Mouse (Mus musculus) lung, postnatal 36 days (tissue): ENCODE results near the gene Heatr5a.

ENCODE experiments used
- DNase-seq: peaks from one replicate; pipeline ENCODE4 v3.0.0; 2022; ENCODE audit warnings: mixed read lengths

Heatr5a gene

DNA sequence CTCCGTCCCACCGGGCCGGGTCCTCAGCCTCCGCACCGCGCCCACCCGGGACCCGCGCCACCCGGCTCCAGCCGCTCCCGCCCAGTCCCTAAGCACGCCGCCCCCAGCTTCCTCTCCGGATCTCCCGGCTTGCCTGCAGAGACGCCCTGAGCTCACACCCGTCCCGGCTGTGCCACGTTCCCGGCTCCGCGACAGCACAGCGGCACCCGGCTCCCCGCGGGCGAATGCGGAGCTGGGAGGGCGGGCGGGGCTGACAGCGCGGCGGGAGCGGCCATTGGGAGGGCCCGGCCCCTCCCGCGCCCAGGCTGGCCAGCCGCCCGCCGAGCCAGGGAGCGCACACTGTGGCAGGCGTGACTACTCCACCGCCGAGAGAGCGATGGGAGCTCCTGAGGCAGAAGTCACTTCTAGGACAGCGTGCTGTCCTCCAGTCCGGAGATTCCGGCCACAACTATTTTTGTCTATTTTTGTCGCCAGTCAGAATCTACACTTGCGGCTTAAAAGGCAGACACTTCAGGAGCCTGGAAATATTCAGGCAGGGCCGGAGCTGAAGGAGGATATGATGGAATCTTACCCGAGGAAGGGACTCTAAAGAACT, at the start of gene Heatr5a:
TSS of gene Heatr5a (minus strand) at position 252 of the 595 bp plus-strand sequence.
- DNase-seq: peak; percentile 93

DNA sequence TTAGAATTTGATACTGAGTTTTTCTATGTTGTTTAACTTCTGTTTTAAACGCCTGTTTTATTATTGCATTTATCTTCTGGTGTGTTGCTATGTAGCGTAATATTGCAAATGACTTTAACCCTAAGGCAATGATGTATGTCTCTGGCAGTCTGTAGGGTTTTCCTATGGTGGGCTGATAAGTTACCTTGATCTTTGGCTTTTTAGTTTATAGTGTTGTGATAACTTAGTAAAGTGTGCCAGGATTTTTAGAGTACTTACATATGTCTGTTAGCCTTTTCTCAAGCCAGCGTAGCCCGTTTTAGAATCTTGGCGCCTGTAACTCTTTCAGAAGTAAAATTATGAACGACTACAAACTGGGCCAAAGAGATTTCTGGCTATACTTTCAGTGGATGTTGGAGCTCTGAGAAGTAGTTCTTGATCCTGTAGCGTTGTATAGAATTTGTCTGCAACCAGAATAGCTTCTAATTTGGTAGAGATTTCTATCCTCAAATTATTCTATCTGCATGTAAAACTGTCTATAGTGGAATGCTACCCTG, 43.4 kb upstream of the Heatr5a start:
- DNase-seq: no peak

DNA sequence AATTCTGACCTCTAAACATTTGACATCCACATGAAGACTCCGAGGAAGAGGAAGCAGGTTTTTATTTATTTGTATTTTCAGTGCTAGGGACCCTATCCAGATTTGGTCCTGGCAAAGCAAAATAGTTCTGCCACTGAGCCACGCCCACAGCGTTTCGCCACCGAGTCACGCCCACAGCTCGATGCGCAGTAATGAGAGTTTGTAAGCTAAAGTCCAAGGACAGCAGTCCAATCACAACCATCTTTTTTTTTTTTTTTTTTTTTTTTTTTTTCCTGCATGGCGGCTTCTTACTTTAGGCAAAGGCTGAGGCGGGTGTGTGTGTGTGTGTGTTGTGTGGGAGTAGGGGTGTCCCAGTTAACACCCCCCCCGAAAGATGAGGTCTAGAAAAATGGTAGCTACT, 42.9 kb upstream of the Heatr5a start:
- DNase-seq: peak; percentile 46

DNA sequence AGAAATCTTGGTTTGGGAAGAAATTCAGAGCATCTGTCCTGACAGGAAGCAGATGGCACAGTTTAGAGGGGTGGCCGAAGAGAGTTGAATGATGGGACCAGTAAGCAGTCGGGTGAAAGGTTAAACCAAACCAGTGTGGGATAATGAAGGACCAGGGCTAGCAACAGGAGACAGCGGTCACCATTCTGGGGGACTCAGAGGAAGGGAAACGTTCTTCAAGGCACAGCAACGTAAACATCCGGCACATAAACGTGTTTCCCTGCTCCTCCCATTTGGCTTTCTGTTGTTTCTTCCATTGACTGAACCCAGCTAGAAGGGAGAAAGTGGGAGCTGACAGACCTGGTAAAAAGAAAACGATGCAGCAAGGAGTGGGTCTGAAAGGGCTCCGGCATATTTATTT, 42.2 kb upstream of the Heatr5a start:
- DNase-seq: no peak

DNA sequence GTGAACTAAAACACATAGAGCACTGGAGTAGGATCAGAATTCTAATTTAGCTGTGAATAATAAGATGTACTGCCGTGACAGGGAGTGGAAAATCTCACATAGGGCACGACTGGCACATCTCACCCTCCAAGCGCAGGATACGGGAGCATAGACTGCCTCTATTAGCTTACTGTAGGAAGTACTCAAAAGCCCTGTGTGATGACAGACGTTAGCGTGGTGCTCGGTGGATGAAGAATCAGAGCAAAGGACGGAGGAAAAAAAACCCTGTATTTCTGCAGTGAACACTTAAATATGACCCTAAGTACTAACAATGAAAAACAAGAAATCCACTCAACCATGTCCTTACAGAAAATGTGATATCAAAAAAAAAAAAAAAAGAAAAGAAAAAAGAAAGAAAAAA, 41.0 kb upstream of the Heatr5a start:
- no peak for DNase-seq

DNA sequence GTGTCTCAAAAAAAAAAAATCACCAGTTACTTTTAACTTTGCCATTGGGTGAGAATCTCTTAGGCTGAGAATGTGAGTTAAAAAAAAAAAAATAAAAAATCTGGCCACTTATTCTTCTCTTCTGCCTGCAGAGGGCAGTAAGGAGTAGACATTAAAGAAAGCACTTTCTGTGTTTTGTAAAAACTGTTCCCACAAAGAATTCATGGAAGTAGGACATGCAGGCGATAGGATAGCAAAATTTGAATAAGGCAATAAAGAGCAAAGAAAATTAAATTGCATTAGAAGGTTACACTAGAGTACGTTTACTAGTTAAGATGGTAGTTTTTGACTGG, 39.5 kb upstream of the Heatr5a start:
- peak; percentile 47 for DNase-seq

DNA sequence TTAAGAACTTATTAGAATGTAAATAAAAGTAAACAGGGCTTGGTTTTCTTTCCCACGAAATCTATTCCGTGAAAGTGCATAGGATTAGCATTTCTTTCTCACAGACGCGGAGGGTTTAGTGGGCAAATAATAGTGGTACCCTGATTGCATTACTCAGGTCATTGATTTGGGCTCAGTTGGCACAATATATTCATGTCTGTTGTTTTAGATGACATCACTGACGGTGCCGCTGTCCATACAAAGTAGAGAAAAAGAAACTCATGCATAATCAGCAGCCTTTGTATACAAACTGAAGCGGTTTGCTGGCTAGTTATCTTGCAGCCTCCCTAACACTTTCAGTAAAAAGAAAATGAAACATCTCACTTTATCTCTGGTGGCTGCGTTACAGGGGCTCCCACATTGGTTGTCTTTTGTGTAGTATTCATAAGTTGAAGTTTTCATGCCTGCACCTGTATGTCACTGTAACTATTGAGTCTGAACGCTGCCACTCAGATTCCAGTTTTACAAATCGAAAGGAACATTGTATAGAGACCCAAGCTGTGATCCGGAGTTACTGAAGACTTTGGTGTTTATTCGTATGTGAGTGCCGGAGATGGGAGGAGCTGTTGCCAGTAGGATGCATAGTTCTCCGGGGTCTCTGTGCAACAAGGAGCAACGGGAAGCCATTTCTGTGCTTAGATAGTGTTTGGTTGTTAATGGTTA, 39.0 kb upstream of the Heatr5a start:
- no peak for DNase-seq

DNA sequence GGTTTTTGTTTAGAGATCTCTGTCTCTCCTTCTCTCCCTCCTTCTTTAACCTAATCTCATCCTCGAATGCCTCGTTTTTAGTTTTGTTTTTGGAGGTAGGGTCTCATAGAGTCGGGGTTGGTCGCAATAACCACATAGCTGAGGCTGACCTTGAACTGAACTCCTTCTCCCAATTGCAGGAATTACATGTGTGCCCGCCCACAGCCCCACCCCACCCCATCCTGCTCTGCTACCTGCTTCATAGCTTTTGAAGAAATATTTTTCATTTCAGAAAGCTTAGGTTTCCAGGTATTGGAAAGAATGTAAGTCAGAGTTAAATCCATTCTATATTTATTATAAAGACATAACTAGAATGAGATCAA, 35.5 kb upstream of the Heatr5a start:
- no peak for DNase-seq

DNA sequence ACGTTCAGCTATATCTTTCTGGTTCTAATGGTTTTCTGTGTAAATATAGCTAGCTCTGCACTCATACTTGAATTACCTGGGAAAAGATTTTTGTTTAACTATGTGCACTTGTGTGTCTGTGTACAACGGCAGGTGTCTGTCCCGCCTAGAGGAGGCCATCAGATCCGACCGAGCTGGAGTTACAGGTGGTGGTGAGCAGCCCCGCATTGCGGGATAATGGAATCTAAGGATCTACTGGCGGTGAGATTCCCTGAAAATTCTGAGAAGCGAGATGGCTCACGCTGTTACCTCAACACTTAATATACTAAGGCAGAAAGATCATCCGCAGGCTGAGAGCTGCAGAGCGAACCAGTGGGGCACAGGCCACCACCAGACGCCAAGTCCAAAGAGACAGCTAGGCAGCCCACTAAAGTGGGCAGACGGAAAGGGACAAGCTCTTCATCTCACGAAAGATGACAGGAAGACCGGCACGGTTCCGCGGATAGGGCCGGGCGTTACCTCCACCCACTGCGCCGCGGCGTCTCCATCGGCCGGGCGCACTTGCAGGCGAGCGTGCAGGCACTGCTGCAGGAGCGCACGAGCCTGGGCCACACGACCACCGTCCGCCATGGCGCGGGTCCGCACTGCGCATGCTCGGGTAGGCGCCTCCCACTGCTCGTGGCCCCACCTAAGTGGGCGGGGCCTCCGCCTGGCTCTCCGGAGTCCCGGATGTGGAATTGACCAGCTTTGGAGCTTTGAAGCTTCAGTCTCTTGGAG, 34.9 kb upstream of the Heatr5a start, which contains the start of gene Dtd2:
TSS of gene Dtd2 (minus strand) at position 625 of the 756 bp plus-strand sequence.
- peak; percentile 90 for DNase-seq

DNA sequence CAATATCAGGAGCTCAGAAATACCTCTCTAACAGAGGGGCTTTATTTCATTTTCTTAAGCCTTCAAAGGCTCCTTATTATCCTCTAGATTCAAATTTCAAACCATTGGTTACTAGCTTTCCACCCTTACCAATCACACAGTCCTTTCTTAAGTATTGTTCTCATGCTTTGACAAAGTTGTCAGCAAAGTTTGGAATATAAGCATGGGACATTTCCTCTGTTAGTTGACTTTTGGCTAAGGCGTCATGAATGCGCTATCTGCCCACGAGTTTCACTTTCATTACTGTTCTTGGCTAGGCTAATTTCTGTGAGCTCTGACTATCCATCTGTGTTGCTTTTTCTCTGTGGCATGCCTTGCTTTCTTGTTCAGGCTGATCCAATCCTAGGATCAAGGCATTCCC, 31.6 kb upstream of the Heatr5a start:
- no peak for DNase-seq

DNA sequence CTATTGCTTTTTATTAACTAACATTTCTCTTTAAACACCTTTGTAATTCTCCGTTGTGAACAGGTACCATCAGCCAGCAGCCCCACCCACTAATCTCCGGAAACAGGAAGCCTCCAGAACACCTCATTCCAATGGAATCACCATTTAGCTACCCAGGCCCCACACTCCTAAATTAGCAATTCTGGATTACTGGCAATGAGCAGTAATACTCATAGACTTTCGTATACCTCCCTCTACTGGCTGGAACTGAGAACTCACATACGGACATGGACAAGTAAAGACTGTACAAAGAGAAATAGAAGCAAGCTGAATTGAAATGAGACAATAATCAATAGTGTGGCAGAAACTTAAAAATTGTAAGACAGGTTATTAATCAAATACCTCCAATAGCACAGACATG, 30.4 kb upstream of the Heatr5a start:
- DNase-seq: peak; percentile 93

DNA sequence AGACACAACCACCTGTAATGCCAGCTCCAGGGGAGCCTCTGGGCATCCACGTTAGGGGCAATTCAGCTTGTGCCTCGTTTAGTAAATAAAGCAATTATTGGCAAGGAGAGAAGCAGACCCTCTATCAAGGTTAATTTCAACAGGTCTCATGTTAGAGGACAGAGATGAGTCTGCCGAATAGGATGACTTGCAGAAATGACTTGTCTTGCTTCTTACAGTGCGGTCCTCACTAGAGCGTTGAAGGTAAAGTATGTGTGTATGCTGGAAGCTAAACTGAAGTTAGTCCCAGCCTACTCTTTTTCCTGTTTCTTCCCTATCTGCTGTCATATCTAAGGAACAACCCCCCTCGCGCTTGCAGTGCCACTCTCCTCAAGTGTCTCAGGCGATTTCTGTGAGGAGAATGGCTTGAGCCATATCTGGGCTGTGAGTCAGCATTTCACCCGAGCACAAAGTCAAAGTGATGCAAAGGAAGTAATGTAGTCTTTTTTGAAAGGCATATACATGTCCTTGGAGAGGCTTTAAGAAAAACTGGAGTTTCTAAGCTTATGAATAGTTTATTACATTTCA, 27.3 kb upstream of the Heatr5a start:
- DNase-seq: no peak

DNA sequence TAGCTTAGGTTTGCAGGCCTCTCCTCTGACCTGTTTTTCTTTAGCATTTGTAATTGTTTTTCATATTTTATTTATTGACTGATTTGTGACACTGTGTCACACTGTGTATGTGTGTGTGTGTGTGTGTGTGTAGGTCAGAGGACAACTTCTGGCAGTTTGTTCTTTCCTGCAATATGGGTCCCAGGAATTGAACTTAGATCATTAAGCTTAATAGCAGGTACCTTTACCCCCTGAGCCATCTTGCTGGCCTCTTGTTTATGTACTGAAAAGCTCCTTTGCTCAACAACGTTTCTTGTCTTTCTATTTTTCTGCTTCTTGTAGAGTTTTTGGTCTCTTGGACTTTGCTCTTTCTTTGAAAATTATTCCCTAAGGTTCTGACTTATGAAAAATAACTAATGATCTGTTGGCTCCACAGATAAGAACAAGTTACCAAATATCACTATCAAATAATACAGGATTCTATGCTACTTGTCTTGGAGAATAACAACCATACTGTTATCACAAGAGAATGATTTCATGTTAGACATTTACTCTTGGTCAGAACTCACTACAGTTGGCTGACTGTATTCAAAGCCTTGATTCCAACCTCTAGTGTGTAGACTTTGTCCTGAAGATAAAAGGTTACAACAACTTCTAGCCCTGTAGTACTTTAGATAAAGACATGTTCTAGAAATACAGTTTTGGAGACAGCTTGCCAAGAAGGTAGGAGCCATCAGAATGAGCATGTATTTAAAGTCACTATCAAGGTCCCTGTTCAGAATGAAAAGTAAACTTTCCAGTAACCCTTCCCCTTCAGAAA, 24.8 kb upstream of the Heatr5a start:
- DNase-seq: no peak

DNA sequence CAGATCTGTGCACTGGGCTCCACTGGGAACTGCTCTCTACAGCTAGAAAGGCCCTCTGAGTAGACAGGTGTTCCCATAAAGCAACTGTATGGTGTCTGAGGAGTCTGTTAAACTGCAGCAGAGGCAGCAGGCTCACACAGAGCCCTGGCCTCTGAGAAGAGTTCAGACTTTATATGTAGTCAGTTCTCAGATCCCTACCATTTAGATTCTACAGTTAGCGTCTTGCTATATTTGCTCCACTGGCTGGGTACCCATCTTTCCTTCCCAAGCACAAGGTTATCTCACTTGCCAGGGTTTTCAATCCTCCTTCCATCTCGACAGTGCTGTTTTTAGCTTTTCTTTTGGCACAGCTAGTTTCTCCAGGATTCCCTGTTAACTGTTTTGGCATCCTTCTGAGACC, 19.5 kb upstream of the Heatr5a start:
- no peak for DNase-seq

DNA sequence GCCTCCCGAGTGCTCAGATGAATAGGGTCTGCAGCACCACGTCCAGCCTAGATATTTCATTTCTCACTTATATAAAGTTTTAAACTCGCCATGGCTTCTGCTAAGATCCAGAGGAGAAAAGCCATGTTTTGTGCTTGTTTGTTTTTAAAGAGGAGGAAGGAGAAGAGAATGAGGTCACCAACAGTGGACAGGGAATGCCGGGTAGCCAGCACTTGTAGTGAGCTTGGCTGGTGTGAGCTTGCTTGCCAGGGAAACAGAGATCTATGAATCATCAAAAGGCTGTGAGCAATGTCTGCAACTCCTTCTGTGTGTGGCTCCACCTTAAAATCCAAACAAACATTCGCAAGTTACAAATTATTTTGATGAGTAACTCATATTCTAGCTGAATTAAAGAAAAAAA, 17.4 kb upstream of the Heatr5a start:
- no peak for DNase-seq

DNA sequence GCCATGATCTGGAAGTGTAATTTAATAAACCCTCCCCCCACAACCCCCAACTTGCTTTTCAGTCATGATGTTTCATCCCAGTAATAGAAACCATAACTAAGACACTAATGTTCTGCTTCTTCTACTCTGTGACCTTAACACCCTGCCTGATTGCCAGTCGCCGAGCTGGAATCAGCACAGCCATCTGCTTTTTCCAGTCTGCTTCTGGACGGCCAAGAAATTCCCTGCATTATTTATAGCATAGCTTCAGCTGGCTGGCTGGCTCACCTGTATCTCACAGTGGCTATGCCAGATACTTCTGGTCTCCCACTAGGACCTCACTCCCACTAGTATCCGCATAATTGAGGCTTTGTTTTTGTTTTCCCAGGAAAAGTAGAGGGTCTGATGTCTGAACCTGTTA, 14.7 kb upstream of the Heatr5a start:
- DNase-seq: no peak

DNA sequence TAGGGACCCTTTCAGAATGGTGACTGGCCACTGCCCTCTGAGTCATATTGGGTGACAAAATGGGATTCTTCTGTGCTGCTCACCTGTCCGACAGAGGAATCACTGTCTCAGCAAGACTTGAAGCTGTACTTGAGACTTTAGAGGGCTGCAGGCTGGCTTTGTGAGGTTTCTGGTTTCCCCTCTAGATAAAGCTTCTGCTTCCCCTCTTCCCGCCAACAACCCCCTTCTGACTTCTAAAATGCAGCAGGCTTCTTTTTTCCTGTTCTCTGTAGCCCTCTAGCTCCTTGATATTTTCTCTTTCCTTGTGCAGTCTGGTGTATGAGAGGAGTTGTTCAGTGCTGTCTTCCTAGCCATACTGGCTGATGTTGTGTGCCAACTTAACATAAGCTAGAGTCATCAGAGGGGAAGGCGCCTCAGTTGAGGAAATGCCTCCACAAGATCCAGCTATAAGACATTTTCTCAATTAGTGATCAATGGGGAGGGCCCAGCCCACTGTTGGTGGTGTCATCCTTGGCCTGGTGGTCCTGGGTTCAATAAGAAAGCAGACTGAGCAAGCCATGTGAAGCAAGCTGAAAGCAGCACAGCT, 14.1 kb upstream of the Heatr5a start:
- no peak for DNase-seq

DNA sequence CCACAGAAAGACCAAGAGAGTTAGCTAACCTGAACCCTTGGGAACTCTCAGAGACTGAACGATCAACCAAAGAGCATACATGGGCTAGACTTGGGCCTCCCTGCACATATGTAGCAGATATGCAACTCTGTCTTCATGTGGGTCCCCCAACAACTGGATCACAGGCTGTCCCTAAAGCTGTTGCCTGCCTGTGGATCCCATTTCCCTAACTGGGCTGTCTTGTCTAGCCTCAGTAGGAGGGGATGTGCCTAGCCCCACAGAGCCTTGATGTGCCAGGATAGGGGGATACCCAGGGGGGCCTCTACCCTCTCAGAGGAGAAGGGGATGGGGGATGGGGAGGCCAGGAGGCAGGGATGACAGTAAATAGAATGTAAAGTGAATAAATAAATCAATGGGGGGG, 12.5 kb upstream of the Heatr5a start:
- no peak for DNase-seq

DNA sequence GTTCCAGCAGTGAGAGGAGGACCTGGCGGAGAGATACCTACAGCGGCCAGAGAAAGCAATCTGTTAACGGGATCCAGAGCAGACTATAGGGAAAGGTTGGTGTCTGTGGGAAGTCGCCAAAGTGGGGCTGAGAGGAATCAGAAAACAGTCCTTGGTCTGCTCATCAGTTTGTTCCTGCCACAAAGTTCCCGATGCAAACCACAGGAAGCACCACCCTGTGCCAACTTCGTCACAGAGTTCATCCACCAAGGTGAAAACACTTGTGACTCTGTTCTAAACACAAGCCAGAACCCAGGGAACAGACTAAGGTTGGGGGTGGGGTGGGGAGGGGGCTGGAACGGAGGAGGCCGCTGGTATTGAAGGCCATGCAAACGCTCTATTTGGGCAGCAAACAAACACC, 5.4 kb upstream of the Heatr5a start:
- DNase-seq: no peak

DNA sequence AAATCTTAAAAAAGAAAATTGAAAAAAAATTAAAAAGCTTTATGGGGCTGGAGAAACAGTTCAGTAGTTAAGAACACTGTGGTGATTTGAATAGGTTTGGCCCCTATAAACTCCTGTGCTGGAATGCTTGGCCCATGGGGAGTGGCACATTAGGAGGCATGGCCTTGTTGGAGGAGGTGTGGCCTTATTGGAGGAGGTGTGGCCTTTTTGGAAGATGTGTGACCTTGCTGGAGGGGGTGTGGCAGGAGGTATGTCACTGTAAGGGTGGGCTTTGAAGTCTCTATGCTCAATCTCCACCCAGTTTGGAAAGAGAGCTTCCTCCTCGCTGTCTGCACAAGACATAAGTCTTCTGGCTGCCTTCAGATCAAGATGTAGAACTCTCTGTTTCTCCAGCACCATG, 3.3 kb upstream of the Heatr5a start:
- DNase-seq: no peak

DNA sequence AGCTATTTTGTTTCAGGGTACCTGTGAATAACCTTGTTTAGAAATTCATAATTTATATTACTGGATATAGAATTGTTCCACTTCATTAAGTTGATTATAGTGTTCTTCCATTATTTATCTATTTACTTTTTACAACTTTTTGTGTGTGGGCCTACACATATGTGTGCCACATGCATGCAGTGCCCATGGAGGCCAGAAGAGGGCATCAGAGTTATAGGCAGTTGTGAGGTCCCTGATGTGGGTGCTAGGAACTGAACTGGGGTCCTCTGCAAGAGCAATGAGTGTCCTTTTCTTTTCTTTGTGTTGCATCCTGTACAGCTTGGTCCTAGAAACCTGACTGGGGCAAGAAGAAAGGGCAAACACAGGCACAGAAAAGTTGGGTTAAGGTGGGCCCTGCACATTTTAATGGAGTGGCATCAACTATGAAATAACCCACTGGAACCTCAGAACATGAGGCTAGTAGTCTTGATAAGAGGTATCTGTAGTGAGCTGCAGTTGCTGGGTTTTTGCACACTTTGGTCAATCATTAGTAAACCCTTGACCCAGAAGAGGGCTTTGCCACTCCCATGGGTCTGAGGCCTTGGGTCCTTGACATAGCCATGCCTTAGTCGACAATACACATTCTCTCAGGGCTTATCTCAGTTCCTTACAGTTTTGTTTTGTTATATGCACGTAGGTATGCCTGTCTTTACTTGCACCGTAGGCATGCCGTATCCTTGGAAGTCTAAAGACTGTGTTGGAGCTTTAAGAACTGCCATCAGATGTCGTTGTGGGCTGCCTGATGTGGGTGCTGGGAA, 1.3 kb upstream of the Heatr5a start:
- no peak for DNase-seq
